Mouse (Mus musculus): ENCODE measurements at regions not wholly inside any gene's neighbourhood (a gene's known extent, or its start where the extent isn't known, plus 50 kb on each side); places are given as distances from the start of the nearest gene placed in this dataset.

- no peaks in the 10 kb centered on the region for H3K36me3 ChIP-seq
- no peak overlapping the region for H3K27ac ChIP-seq
- H3K27me3 ChIP-seq, result no peaks in the 10 kb centered on the region
- H3K9ac ChIP-seq, result no peak overlapping the region
- H3K4me3 ChIP-seq, result no peak overlapping the region
- peaks cover 6% of the 10 kb centered on the region for H3K4me1 ChIP-seq
- no peak for ATAC-seq (ENCODE audit: insufficient number of reproducible peaks, insufficient read depth, low FRiP score, low TSS enrichment)
- no peaks in the 10 kb centered on the region for H3K9me3 ChIP-seq
- WGBS, result 33% methylated on average over 12 of the region's 12 CpGs
- H3K4me2 ChIP-seq (replicated peaks), result 0 out of 2 replicates have a peak overlapping the region, but pooled peaks have one; percentile 6
These were observed 79.5 kb downstream of the Kctd12 start for GRCm38 (mm10) chr14:102902906-102903305.

GRCm38 (mm10) chr14:102902236-102902635 is 80.2 kb downstream of the Kctd12 start:
- Histone ChIP-seq H3K27ac (no peak overlapping the region), H3K36me3 (no peaks in the 10 kb centered on the region), H3K9me3 (no peaks in the 10 kb centered on the region), H3K9ac (no peak overlapping the region), H3K4me1 (peaks cover 6% of the 10 kb centered on the region), H3K27me3 (no peaks in the 10 kb centered on the region), H3K4me2 (replicated peaks) (no peak overlapping the region), H3K4me3 (no peak overlapping the region)
- no peak for ATAC-seq (ENCODE audit: insufficient number of reproducible peaks, insufficient read depth, low FRiP score, low TSS enrichment)
- 90% methylated on average over 7 of the region's 7 CpGs for WGBS

- no peak overlapping the region for H3K4me3 ChIP-seq
- H3K9ac ChIP-seq, result no peak overlapping the region
These were observed 84.0 kb downstream of the Kctd12 start for GRCm38 (mm10) chr14:102898445-102898844.

GRCm38 (mm10) chr14:102897039-102897438 is 85.4 kb downstream of the Kctd12 start:
- Histone ChIP-seq H3K9ac (no peak overlapping the region), H3K27me3 (no peaks in the 10 kb centered on the region), H3K9me3 (no peaks in the 10 kb centered on the region), H3K4me3 (no peak overlapping the region), H3K4me2 (replicated peaks) (no peak overlapping the region), H3K4me1 (no peaks in the 10 kb centered on the region), H3K36me3 (no peaks in the 10 kb centered on the region), H3K27ac (no peak overlapping the region)
- WGBS, result 85% methylated on average over 1 of the region's 1 CpGs
- no peak for ATAC-seq (ENCODE audit: insufficient number of reproducible peaks, insufficient read depth, low FRiP score, low TSS enrichment)

More at GRCm38 (mm10) chr14:102898445-102898844, 84.0 kb downstream of the Kctd12 start:
- Histone ChIP-seq H3K9me3 (no peaks in the 10 kb centered on the region), H3K36me3 (no peaks in the 10 kb centered on the region), H3K27ac (no peak overlapping the region), H3K4me1 (peaks cover 6% of the 10 kb centered on the region), H3K27me3 (no peaks in the 10 kb centered on the region), H3K4me2 (replicated peaks) (no peak overlapping the region)
- ATAC-seq (ENCODE audit: insufficient number of reproducible peaks, insufficient read depth, low FRiP score, low TSS enrichment), result no peak
- 89% methylated on average over 4 of the region's 4 CpGs for WGBS

GRCm38 (mm10) chr14:102896527-102896926 is 85.9 kb downstream of the Kctd12 start:
- Histone ChIP-seq H3K4me2 (replicated peaks) (no peak overlapping the region), H3K36me3 (no peaks in the 10 kb centered on the region), H3K9me3 (no peaks in the 10 kb centered on the region), H3K9ac (no peak overlapping the region), H3K27me3 (no peaks in the 10 kb centered on the region), H3K27ac (no peak overlapping the region), H3K4me1 (no peaks in the 10 kb centered on the region), H3K4me3 (no peak overlapping the region)
- WGBS, result 85% methylated on average over 3 of the region's 3 CpGs
- ATAC-seq (ENCODE audit: insufficient number of reproducible peaks, insufficient read depth, low FRiP score, low TSS enrichment), result no peak

- H3K4me1 ChIP-seq, result no peaks in the 10 kb centered on the region
- H3K9ac ChIP-seq, result no peak overlapping the region
- H3K36me3 ChIP-seq, result no peaks in the 10 kb centered on the region
- H3K4me3 ChIP-seq, result no peak overlapping the region
- no peak for ATAC-seq (ENCODE audit: insufficient number of reproducible peaks, insufficient read depth, low FRiP score, low TSS enrichment)
- no peaks in the 10 kb centered on the region for H3K27me3 ChIP-seq
- no peaks in the 10 kb centered on the region for H3K9me3 ChIP-seq
- no peak overlapping the region for H3K27ac ChIP-seq
- H3K4me2 ChIP-seq (replicated peaks), result no peak overlapping the region
- WGBS, result 92% methylated on average over 7 of the region's 7 CpGs
These were observed 89.2 kb downstream of the Kctd12 start for GRCm38 (mm10) chr14:102893241-102893640.

GRCm38 (mm10) chr14:102891552-102891951 is 90.9 kb downstream of the Kctd12 start:
- H3K36me3 ChIP-seq, result no peaks in the 10 kb centered on the region
- no peaks in the 10 kb centered on the region for H3K27me3 ChIP-seq
- WGBS, result 44% methylated on average over 4 of the region's 4 CpGs
- no peak overlapping the region for H3K4me3 ChIP-seq
- no peak for ATAC-seq (ENCODE audit: insufficient number of reproducible peaks, insufficient read depth, low FRiP score, low TSS enrichment)
- no peak overlapping the region for H3K27ac ChIP-seq
- H3K4me1 ChIP-seq, result no peaks in the 10 kb centered on the region
- no peak overlapping the region for H3K4me2 ChIP-seq (replicated peaks)
- H3K9me3 ChIP-seq, result no peaks in the 10 kb centered on the region
- no peak overlapping the region for H3K9ac ChIP-seq

GRCm38 (mm10) chr14:102885240-102885598 is 97.2 kb downstream of the Kctd12 start:
- Histone ChIP-seq H3K9me3 (no peaks in the 10 kb centered on the region), H3K4me2 (replicated peaks) (no peak overlapping the region), H3K36me3 (no peaks in the 10 kb centered on the region), H3K4me1 (peaks cover 3% of the 10 kb centered on the region; the same call in 1 of the 2 replicates), H3K27me3 (no peaks in the 10 kb centered on the region), H3K4me3 (no peak overlapping the region), H3K27ac (no peak overlapping the region), H3K9ac (no peak overlapping the region)
- WGBS, result 92% methylated on average over 2 of the region's 2 CpGs
- ATAC-seq (ENCODE audit: insufficient number of reproducible peaks, insufficient read depth, low FRiP score, low TSS enrichment), result no peak

- ATAC-seq (ENCODE audit: insufficient number of reproducible peaks, insufficient read depth, low FRiP score, low TSS enrichment), result no peak
These were observed 97.7 kb downstream of the Kctd12 start for GRCm38 (mm10) chr14:102884539-102885239.

GRCm38 (mm10) chr14:102883344-102884122 is 98.9 kb downstream of the Kctd12 start:
- no peaks in the 10 kb centered on the region for H3K9me3 ChIP-seq
- 82% methylated on average over 15 of the region's 15 CpGs for WGBS
- H3K36me3 ChIP-seq, result no peaks in the 10 kb centered on the region
- no peak overlapping the region for H3K4me3 ChIP-seq
- H3K4me2 ChIP-seq (replicated peaks), result no peak overlapping the region
- peaks cover 3% of the 10 kb centered on the region; the same call in 1 of the 2 replicates for H3K4me1 ChIP-seq
- H3K27me3 ChIP-seq, result no peaks in the 10 kb centered on the region
- H3K27ac ChIP-seq, result no peak overlapping the region
- ATAC-seq (ENCODE audit: insufficient number of reproducible peaks, insufficient read depth, low FRiP score, low TSS enrichment), result no peak
- no peak overlapping the region for H3K9ac ChIP-seq

More at GRCm38 (mm10) chr14:102884539-102885239, 97.7 kb downstream of the Kctd12 start:
- Histone ChIP-seq H3K27me3 (no peaks in the 10 kb centered on the region), H3K9me3 (no peaks in the 10 kb centered on the region), H3K4me3 (no peak overlapping the region), H3K36me3 (no peaks in the 10 kb centered on the region), H3K4me2 (replicated peaks) (no peak overlapping the region), H3K27ac (no peak overlapping the region), H3K4me1 (peaks cover 3% of the 10 kb centered on the region; the same call in 1 of the 2 replicates), H3K9ac (no peak overlapping the region)
- WGBS, result 83% methylated on average over 10 of the region's 10 CpGs

GRCm38 (mm10) chr14:102882281-102882680 is 100.2 kb downstream of the Kctd12 start:
- Histone ChIP-seq H3K9me3 (no peaks in the 10 kb centered on the region), H3K9ac (no peak overlapping the region), H3K4me3 (no peak overlapping the region), H3K4me2 (replicated peaks) (no peak overlapping the region), H3K27ac (no peak overlapping the region), H3K27me3 (no peaks in the 10 kb centered on the region), H3K4me1 (peaks cover 3% of the 10 kb centered on the region; the same call in 1 of the 2 replicates), H3K36me3 (no peaks in the 10 kb centered on the region)
- WGBS, result 86% methylated on average over 3 of the region's 3 CpGs
- no peak for ATAC-seq (ENCODE audit: insufficient number of reproducible peaks, insufficient read depth, low FRiP score, low TSS enrichment)

GRCm38 (mm10) chr14:102880658-102881083 is 101.8 kb downstream of the Kctd12 start:
- H3K4me2 ChIP-seq (replicated peaks), result no peak overlapping the region
- no peak for ATAC-seq (ENCODE audit: insufficient number of reproducible peaks, insufficient read depth, low FRiP score, low TSS enrichment)
- no peaks in the 10 kb centered on the region for H3K36me3 ChIP-seq
- H3K27me3 ChIP-seq, result no peaks in the 10 kb centered on the region
- H3K27ac ChIP-seq, result peak overlapping the region; percentile 51; the same call in 1 of the 2 replicates
- peaks cover 3% of the 10 kb centered on the region; the same call in 1 of the 2 replicates for H3K4me1 ChIP-seq
- WGBS, result 60% methylated on average over 1 of the region's 1 CpGs
- H3K9me3 ChIP-seq, result no peaks in the 10 kb centered on the region
- H3K9ac ChIP-seq, result no peak overlapping the region
- H3K4me3 ChIP-seq, result no peak overlapping the region
